Mouse (Mus musculus) adrenal gland (tissue): Measurements from ENCODE around the gene Scube2.

ENCODE experiments used
- intact Hi-C: fragments of 180-260 bp; cut with DNase I; formaldehyde crosslinking; loops from one replicate; pipeline ENCODE4 v1.15.1; 2025
- long read RNA-seq, 2 experiments: library from polyadenylated mRNA; unstranded; transcript quantifications; one replicate each; pipeline ENCODE4 v2.0.0; 2020; ENCODE audit warnings: borderline replicate concordance in 1 of 2; ENCODE audit not compliant: insufficient replicate concordance in 1 of 2

Scube2 gene
- long read RNA-seq, experiment 1: 0 reads
- long read RNA-seq, experiment 2, partial matches to known transcripts: 0 of 2 reads
- long read RNA-seq, experiment 2, other reads (novel, unspliced or antisense): 0 of 2 reads

- intact Hi-C loops: no loop called here
These were observed at the start of gene Scube2 for GRCm38 (mm10) chr7:109865370-109866229. TSS of gene Scube2 (minus strand) at chr7:109865679.

GRCm38 (mm10) chr7:109906165-109906564, 40.7 kb upstream of the Scube2 start:
- intact Hi-C loops: loop anchor here (10.0 kb wide), 1 partner anchor 139 kb away; no protein-coding TSS in a partner anchor

- intact Hi-C loops: loop anchor here (10.0 kb wide), 1 partner anchor 144 kb away; no protein-coding TSS in a partner anchor
These were observed 35.4 kb upstream of the Scube2 start for GRCm38 (mm10) chr7:109900921-109901320.

DNA sequence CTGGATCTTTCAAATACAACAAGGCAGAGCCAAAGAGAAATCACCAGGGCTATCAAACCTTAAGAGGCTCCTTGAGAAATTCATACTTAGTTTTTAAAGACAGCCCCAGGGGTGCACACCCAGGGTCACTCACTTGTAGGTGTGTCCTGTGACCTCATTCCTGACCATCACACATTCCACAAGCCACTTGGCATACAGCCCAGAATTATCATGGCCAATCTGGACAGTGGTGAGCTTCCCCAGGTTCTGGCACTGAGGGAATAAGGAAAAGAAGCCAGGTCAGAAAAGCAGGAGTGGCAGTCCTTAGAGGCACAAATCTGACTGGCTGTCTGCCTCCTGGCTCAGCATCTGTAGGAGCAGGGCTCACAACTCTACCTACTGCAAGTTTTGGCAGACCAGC, 33.4 kb upstream of the Scube2 start:
- intact Hi-C loops: no loop called here

GRCm38 (mm10) chr7:109892530-109892929, 27.1 kb upstream of the Scube2 start:
- intact Hi-C loops: loop anchor here (2.0 to 5.0 kb wide), 2 partner anchors 100 to 185 kb away; no protein-coding TSS in a partner anchor

DNA sequence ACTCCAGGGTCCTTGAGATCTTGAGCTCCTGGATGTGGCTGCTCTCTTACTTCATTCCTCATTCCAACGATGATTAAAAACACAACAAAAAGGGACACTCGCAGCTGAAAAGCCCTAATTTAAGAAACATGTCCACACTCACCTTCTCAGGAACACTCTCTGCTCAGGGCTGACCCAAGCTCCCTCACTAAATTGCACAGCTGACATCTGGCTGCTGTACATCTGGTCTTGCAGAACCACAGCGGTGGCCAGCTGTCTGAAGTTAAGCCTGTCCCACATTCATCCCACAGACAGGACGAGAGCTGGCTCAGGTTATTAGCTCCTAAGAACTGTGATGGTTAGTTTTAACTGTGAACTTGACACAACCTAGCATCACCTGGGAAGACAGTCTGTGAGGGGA, 26.3 kb upstream of the Scube2 start:
- intact Hi-C loops: loop anchor here (2.0 to 5.0 kb wide), 2 partner anchors 99 to 184 kb away; no protein-coding TSS in a partner anchor

GRCm38 (mm10) chr7:109890256-109890655, 24.8 kb upstream of the Scube2 start:
- intact Hi-C loops: loop anchor here (5.0 kb wide), 1 partner anchor 183 kb away; no protein-coding TSS in a partner anchor

DNA sequence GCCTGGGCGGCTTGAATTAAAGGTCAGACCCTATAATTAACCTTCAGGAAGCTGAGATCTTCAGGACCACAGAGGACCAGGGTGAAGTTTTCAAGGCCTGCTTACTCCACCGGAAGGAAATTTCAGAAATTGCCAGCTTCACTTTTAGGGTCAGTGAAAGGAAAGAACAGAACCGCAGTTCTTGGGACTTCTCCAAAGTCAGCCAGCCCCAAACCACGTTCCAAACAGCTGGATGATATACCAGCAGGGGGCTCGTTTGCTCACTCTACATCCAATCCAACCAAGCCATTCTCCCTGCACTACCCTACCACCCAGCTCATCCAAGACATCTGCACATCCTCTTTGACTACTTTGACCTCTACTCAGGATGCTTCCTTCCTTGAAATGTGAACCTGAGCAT, 23.8 kb upstream of the Scube2 start:
- intact Hi-C loops: no loop called here

GRCm38 (mm10) chr7:109886249-109886648, 20.8 kb upstream of the Scube2 start:
- intact Hi-C loops: no loop called here

GRCm38 (mm10) chr7:109882574-109882973, 17.1 kb upstream of the Scube2 start:
- intact Hi-C loops: no loop called here

GRCm38 (mm10) chr7:109881561-109882099, 16.2 kb upstream of the Scube2 start:
- intact Hi-C loops: no loop called here

DNA sequence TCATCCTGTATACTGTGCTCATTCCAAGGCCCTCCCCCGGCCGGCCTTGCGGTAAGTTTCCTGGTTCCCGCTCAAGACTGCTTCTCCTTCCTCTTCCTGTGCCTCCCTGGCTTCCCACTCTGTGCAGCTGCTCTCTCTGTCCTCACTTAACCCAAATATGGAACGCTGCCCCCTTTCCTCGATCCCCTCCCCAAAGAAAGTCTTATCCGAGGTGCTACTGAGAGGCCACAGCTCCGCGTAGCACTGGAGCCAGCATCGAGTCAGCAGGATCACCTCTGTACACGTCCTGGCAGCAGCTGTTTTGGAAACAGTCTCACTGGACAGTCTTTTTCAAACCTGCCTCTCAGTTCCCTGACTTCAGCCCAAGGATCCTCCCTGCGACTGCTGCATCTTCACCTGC, 13.7 kb upstream of the Scube2 start:
- intact Hi-C loops: no loop called here

DNA sequence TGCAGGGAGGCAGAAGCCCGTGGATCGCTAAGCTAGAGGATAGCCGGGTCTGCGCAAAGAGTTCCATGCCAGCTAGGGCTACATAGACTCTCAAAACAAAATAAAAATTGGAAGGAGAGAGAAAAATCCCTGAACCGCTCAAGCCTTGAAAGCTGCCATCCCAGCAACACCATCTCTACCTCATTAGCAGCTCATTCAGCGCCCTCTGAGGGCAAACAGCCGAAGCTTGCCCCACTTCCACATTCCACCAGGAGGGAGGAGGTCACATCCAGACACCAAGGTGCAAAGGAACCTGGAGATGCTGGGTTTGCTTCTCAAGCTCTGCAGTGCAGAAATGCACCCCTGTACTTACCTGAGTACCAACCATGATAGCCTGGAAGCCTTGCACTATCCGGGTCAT, 10.6 kb upstream of the Scube2 start:
- intact Hi-C loops: no loop called here

- intact Hi-C loops: no loop called here
These were observed 10.1 kb upstream of the Scube2 start for GRCm38 (mm10) chr7:109875598-109875997.

DNA sequence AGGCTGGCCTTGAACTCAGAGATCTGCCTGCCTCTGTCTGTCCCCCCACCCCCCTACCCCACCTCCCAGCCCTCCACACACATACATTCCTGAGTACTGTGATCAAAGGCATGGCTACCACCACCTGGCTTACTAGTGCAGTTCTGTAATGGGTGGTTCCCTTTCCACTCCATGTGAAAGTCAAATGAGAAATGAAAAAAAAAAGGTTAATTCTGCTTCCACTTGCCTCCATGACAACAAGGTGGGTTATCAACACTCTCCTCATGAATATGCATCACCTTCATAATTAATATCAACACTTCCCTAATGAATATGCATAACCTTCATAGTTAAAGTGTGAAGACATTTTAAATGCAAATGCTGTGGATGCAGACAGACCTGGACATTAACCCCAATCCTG, 9.6 kb upstream of the Scube2 start:
- intact Hi-C loops: no loop called here

- intact Hi-C loops: no loop called here
These were observed 7.7 kb upstream of the Scube2 start for GRCm38 (mm10) chr7:109873170-109873569.

DNA sequence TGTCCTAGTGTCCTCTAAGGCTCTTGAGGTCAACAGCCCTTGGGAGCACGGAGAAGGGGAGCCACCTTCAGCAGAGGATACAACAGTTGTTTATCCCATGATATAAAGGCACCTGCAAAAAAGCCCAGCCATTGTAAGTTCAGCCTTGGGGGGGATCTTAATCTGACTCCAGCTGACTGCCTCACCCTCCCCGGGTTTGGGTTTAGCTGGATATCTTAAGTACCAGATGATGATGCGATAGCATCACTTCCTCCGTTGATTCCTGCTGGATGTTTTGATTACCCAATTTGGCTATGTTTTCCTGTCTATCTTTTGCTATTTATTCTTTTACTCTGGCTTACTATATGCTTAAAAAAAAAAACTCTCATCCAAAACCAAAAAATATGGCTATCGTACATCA, 5.8 kb upstream of the Scube2 start:
- intact Hi-C loops: no loop called here

DNA sequence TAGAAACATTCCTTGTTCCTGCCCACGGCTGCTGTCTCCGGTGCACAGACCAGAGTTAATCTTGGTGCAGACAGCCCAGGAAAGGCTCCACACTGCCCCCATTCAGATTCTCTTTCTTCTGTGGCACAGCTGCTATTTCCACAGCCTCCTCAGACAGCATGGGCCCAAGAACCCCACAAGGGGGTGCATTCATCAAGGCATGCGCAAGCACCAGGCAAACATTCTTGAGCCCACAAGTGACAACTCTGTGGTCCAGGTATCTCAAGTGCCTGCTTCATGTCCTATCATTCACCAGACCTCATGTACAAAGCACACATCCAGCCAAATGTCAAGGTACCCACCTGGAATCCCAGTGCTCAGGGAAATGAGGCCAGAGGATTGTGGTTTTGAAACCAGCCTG, 3.0 kb upstream of the Scube2 start:
- intact Hi-C loops: no loop called here

- intact Hi-C loops: no loop called here
These were observed 1.2 kb upstream of the Scube2 start for GRCm38 (mm10) chr7:109866643-109867042.

DNA sequence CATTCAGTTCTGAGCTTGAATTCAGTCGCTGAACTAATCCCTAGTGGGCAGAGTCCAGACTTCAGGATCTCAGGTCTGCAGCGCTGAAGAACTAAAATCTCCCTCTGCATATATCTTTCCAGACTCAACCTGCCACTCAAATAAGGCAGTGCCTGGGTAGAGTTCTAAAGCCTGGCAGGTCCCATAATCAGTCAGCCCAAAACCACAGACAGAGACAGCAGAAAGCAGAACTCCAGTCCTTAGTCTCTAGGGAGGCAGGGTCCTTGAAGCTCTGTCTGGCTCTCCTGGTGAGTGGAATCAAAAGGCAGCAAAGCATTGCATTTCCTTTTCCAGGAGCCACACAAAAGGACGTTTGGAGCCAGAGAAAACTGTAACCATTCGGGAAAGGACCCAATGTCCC, 1.9 kb downstream of the Scube2 start:
- intact Hi-C loops: no loop called here

- intact Hi-C loops: no loop called here
These were observed 5.3 kb downstream of the Scube2 start for GRCm38 (mm10) chr7:109860162-109860561.

DNA sequence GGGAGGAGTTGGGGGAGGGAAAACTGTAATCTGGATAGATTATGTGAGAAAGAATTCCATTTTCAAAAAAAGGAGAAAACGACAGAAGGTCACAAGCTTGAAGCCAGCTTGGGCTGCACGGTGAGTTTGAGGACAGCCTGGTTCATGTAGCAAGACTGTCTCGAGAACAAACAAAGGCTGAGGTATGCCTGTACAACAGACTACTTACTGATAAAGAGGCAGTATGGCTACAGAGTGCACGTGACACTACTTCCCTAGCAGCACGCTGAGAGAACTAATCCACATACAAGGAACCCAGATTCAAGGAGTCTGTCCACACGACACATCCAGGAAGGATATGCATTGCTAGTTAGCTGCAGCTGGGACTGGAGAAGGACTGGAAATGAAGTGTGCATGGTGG, 6.1 kb downstream of the Scube2 start:
- intact Hi-C loops: no loop called here
